Mouse (Mus musculus): ENCODE results near the gene Disc1. TPM values are rescaled to one million over a fixed set of nuclear protein-coding genes. Genes with fewer than 3 reads are reported as not detected.

Gene Disc1
- polyA plus RNA-seq, 1 experiment = 1.8 TPM

DNA sequence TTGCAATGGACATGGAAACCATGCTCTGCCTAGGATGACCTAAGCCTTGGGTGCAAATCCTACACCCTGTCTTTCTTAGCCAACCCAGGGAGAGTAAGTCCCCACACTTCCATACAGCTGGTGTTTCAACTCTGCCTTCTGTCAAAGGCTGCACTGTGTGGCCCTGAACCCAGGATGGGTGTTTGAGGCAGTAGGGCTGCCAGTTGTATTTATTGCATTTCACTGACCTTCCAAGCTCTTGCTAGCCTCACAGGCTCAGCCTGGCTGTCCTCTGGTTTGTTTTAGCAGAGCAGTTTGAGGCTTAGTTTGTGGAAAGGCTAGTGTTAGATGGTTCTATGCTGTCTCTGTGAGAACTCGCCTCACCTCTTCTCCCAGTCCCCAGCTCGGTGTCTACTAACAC is 20.6 kb downstream of the Disc1 start:
- Histone ChIP-seq H3K36me3 (ENCODE audit: control insufficient read depth, insufficient read depth, low read length) (no peaks in the 10 kb centered on the region), H3K4me1 (ENCODE audit: control insufficient read depth, insufficient read depth, insufficient read length) (no peaks in the 10 kb centered on the region), H3K27me3 (ENCODE audit: control insufficient read depth, insufficient read depth, low read length) (no peaks in the 10 kb centered on the region), H3K27ac (ENCODE audit: insufficient read depth, low read length) (no peak overlapping the region), H3K4me3 (ENCODE audit: extremely low read depth, insufficient read depth, insufficient read length) (no peak overlapping the region)
- no peak for DNase-seq (ENCODE audit: low read depth in 1 of 2, low spot score in 2 of 2)
- TF ChIP-seq CTCF (IDR thresholded peaks at IDR 0.05; ENCODE audit: extremely low read depth, insufficient read depth, insufficient read length, insufficient replicate concordance) (no peak), POLR2A (IDR thresholded peaks at IDR 0.05; ENCODE audit: low read depth, low read length) (no peak)
- WGBS = 85% methylated on average over 2 of the region's 2 CpGs

DNA sequence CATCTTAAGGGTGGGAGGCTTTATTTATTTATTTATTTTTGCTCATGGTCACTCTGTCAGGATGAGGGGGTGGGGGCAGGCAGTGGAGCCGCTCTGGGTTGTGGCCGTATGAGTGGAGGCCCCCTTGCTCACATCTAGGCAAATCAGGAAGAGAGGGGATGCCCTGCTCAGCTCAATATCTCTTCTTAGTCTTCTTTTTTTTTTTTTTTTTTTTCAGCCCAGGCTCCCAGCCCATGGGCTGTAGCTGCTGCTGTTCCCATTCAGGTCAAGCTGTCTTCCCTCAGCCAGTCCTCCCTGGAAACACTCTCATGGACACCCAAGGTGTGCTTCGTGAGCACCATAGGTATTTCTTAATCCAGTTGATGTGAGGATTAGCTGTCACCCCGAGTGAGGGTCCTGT is 21.4 kb downstream of the Disc1 start:
- DNase-seq (ENCODE audit: low read depth in 1 of 2, low spot score in 2 of 2) = no peak
- H3K4me3 ChIP-seq (ENCODE audit: extremely low read depth, insufficient read depth, insufficient read length) = no peak overlapping the region
- no peaks in the 10 kb centered on the region for H3K4me1 ChIP-seq (ENCODE audit: control insufficient read depth, insufficient read depth, insufficient read length)
- WGBS = 85% methylated on average over 4 of the region's 4 CpGs
- TF ChIP-seq POLR2A (IDR thresholded peaks at IDR 0.05; ENCODE audit: low read depth, low read length) (no peak), CTCF (IDR thresholded peaks at IDR 0.05; ENCODE audit: extremely low read depth, insufficient read depth, insufficient read length, insufficient replicate concordance) (no peak)
- H3K36me3 ChIP-seq (ENCODE audit: control insufficient read depth, insufficient read depth, low read length) = no peaks in the 10 kb centered on the region
- no peaks in the 10 kb centered on the region for H3K27me3 ChIP-seq (ENCODE audit: control insufficient read depth, insufficient read depth, low read length)
- H3K27ac ChIP-seq (ENCODE audit: insufficient read depth, low read length) = no peak overlapping the region

DNA sequence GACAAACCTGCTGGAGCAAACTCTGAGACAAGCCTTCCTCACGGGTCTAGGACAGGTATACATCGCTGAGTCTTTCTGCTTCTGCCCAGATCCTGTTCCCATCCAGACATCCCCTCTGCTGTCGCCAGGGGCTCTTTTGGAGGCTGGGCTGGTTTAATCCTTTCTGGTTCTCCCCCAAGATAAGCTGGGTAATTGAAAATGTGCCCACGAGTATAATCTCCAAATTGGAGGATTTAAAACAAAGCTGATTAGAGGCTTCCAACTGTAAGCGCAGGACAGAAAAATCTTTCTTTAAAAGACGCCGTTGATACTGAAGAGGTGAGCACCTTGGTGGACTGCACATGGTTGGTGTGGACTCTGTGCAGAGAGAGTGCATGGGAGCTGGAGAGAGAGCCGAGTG is 23.3 kb downstream of the Disc1 start:
- H3K36me3 ChIP-seq (ENCODE audit: control insufficient read depth, insufficient read depth, low read length) = no peaks in the 10 kb centered on the region
- H3K27ac ChIP-seq (ENCODE audit: insufficient read depth, low read length) = no peak overlapping the region
- H3K4me1 ChIP-seq (ENCODE audit: control insufficient read depth, insufficient read depth, insufficient read length) = no peaks in the 10 kb centered on the region
- H3K4me3 ChIP-seq (ENCODE audit: extremely low read depth, insufficient read depth, insufficient read length) = no peak overlapping the region
- 92% methylated on average over 8 of the region's 8 CpGs for WGBS
- TF ChIP-seq POLR2A (IDR thresholded peaks at IDR 0.05; ENCODE audit: low read depth, low read length) = no peak
- no peak for TF ChIP-seq CTCF (IDR thresholded peaks at IDR 0.05; ENCODE audit: extremely low read depth, insufficient read depth, insufficient read length, insufficient replicate concordance)
- H3K27me3 ChIP-seq (ENCODE audit: control insufficient read depth, insufficient read depth, low read length) = no peaks in the 10 kb centered on the region
- DNase-seq (ENCODE audit: low read depth in 1 of 2, low spot score in 2 of 2) = no peak

DNA sequence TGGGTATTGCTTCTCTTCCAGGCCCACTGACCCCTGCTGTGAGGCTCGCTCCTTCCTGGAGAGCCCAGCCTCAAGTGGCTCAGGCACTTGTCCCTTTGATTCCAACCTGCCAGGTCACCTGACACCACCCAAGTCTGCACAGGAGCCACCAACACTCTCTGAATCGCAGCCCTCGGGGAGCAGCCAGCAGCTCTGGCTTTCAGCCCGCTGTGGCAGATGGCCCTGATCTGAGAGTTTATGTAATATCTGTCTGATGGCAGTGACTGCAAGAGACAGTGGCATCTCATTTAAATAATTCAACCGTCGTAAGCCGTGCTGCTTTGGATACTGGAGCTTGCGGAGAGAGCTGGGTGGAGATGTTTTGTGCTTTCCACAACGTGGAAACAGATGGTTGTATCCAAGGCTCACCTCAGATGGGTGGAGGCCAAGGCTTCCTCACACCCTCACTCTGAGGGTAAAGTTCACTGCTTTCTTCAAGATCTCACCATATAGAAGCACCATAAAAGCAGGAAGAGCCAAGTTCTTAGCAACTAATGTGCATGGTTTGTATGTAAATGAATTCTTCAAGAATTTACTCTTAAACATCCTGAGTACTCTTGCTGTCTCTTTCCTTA is 24.9 kb downstream of the Disc1 start:
- H3K27ac ChIP-seq (ENCODE audit: insufficient read depth, low read length) = no peak overlapping the region
- WGBS = 85% methylated on average over 9 of the region's 9 CpGs
- H3K4me1 ChIP-seq (ENCODE audit: control insufficient read depth, insufficient read depth, insufficient read length) = peaks cover 3% of the 10 kb centered on the region; the same call in 1 of the 2 replicates
- H3K36me3 ChIP-seq (ENCODE audit: control insufficient read depth, insufficient read depth, low read length) = no peaks in the 10 kb centered on the region
- H3K4me3 ChIP-seq (ENCODE audit: extremely low read depth, insufficient read depth, insufficient read length) = no peak overlapping the region
- DNase-seq (ENCODE audit: low read depth in 1 of 2, low spot score in 2 of 2) = no peak
- H3K27me3 ChIP-seq (ENCODE audit: control insufficient read depth, insufficient read depth, low read length) = no peaks in the 10 kb centered on the region
- TF ChIP-seq POLR2A (IDR thresholded peaks at IDR 0.05; ENCODE audit: low read depth, low read length) = no peak
- TF ChIP-seq CTCF (IDR thresholded peaks at IDR 0.05; ENCODE audit: extremely low read depth, insufficient read depth, insufficient read length, insufficient replicate concordance) = no peak

DNA sequence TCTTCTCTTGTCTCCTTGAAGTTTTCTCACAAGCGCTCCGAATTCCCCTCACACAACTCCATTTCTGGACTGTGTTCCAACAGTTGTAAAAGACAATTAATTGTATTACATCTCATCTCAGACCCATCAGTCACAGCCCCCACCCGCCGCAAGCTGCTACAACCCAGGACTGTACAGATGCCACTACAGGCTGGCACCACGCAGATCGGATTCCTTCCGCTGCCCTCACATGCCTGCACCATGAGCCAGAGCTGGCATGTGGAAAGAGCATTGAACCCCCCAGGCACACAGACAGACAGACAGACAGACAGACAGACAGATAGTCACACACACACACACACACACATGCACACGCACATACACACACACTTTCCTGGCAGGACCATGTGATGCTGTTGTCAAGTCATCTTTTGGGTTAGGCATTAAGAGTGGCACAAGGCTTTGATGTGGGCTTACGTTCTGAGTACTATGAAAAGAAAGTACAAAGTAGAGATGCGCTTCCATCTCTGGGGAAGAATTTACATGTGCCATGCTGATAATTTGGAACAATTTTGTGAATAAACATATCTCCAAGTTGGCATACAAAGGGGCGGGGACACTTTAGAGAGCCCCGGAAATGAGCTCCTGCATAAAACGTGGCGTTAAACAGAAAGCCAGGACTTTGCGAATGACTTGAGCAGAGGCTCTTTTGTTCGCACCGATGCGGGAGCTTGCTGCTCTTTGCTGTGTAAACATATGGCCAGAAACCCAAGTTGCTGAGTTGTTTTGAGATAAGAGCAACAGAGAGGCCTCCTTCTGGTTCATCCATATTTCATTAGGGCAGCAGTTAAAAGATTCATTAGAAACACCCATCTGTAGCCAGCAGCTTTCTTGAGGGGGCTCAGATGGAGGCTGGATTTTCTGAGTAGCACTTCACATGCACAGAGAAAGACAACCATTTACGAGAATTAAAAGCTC is 26.7 kb downstream of the Disc1 start:
- Histone ChIP-seq H3K36me3 (ENCODE audit: control insufficient read depth, insufficient read depth, low read length) (no peaks in the 10 kb centered on the region), H3K27me3 (ENCODE audit: control insufficient read depth, insufficient read depth, low read length) (no peaks in the 10 kb centered on the region), H3K4me1 (ENCODE audit: control insufficient read depth, insufficient read depth, insufficient read length) (peaks cover 10% of the 10 kb centered on the region; the same call in 1 of the 2 replicates), H3K27ac (ENCODE audit: insufficient read depth, low read length) (no peak overlapping the region), H3K4me3 (ENCODE audit: extremely low read depth, insufficient read depth, insufficient read length) (no peak overlapping the region)
- TF ChIP-seq CTCF (IDR thresholded peaks at IDR 0.05; ENCODE audit: extremely low read depth, insufficient read depth, insufficient read length, insufficient replicate concordance) (no peak), POLR2A (IDR thresholded peaks at IDR 0.05; ENCODE audit: low read depth, low read length) (no peak)
- WGBS = 88% methylated on average over 19 of the region's 19 CpGs
- DNase-seq (ENCODE audit: low read depth in 1 of 2, low spot score in 2 of 2) = no peak

DNA sequence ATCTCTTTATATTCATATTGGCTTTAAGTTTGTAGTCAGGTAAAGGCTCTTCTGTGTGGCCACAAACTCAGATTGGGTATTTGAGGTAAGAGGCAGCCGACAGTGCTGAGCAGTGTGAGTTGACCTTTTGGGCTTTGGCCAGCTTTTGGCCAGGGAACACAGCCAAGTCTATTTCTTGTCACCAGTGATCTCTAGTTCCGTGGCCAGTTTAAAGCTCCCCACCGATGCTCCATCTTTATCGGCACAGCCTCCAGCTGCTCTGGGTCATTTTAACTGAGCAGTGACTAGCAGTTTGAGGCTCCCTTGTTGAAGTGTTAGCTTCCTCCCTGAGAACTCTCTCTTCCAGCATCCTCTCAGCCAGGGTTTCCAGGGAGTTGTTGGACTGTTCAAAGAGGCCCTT is 29.8 kb downstream of the Disc1 start:
- Histone ChIP-seq H3K36me3 (ENCODE audit: control insufficient read depth, insufficient read depth, low read length) (no peaks in the 10 kb centered on the region), H3K27ac (ENCODE audit: insufficient read depth, low read length) (0 out of 2 replicates have a peak overlapping the region, but pooled peaks have one; percentile 6), H3K27me3 (ENCODE audit: control insufficient read depth, insufficient read depth, low read length) (no peaks in the 10 kb centered on the region), H3K4me1 (ENCODE audit: control insufficient read depth, insufficient read depth, insufficient read length) (peaks cover 10% of the 10 kb centered on the region; the same call in 1 of the 2 replicates), H3K4me3 (ENCODE audit: extremely low read depth, insufficient read depth, insufficient read length) (no peak overlapping the region)
- TF ChIP-seq POLR2A (IDR thresholded peaks at IDR 0.05; ENCODE audit: low read depth, low read length) = no peak
- TF ChIP-seq CTCF (IDR thresholded peaks at IDR 0.05; ENCODE audit: extremely low read depth, insufficient read depth, insufficient read length, insufficient replicate concordance) = no peak
- 27% methylated on average over 4 of the region's 4 CpGs for WGBS
- no peak for DNase-seq (ENCODE audit: low read depth in 1 of 2, low spot score in 2 of 2)
